Mouse (Mus musculus) bone marrow, adult 2 months (tissue): ENCODE results near the gene Pnpla8.

Experiments used
- CTCF ChIP-seq: fragments of 200-500 bp; IDR thresholded peaks from 2 replicates; pipeline ENCODE4 v1.5.1; 2011; ENCODE audit warnings: low read length, control low read depth; ENCODE audit not compliant: control insufficient read depth, insufficient read depth
- POLR2A ChIP-seq: fragments of 200-500 bp; IDR thresholded peaks from 2 replicates; pipeline ENCODE4 v1.6.1; 2011; ENCODE audit warnings: low read depth, mild to moderate bottlenecking, control low read depth, low read length, borderline replicate concordance; ENCODE audit not compliant: control insufficient read depth

GRCm38 (mm10) chr12:44357881-44358280 is 136.7 kb downstream of the Pnpla8 start:
- TF ChIP-seq CTCF, result no peak
- TF ChIP-seq POLR2A, result no peak
